Mouse (Mus musculus): Measurements from ENCODE around the gene Hspa12a.

Gene Hspa12a

GRCm38 (mm10) chr19:58823301-58823700, 120.2 kb downstream of the Hspa12a start:
- no peak for DNase-seq (ENCODE audit: low read depth, low spot score)

- DNase-seq (ENCODE audit: low read depth, low spot score): peak; percentile 25
Measured at GRCm38 (mm10) chr19:58822454-58823200, 120.8 kb downstream of the Hspa12a start.

- no peak for DNase-seq (ENCODE audit: low read depth, low spot score)
Measured at GRCm38 (mm10) chr19:58818571-58819415, 124.7 kb downstream of the Hspa12a start.

GRCm38 (mm10) chr19:58817398-58817797, 126.1 kb downstream of the Hspa12a start:
- DNase-seq (ENCODE audit: low read depth, low spot score): no peak

GRCm38 (mm10) chr19:58816453-58817041, 126.9 kb downstream of the Hspa12a start:
- no peak for DNase-seq (ENCODE audit: low read depth, low spot score)

GRCm38 (mm10) chr19:58815179-58815922, 128.1 kb downstream of the Hspa12a start:
- DNase-seq (ENCODE audit: low read depth, low spot score): no peak

- no peak for DNase-seq (ENCODE audit: low read depth, low spot score)
Measured at GRCm38 (mm10) chr19:58810536-58810935, 132.9 kb downstream of the Hspa12a start.

GRCm38 (mm10) chr19:58808864-58809263, 134.6 kb downstream of the Hspa12a start:
- DNase-seq (ENCODE audit: low read depth, low spot score): no peak

GRCm38 (mm10) chr19:58806364-58806763, 137.1 kb downstream of the Hspa12a start:
- DNase-seq (ENCODE audit: low read depth, low spot score): peak; percentile 68

- no peak for DNase-seq (ENCODE audit: low read depth, low spot score)
Measured at GRCm38 (mm10) chr19:58805191-58805779, 138.2 kb downstream of the Hspa12a start.

GRCm38 (mm10) chr19:58795114-58795669, 148.3 kb downstream of the Hspa12a start:
- no peak for DNase-seq (ENCODE audit: low read depth, low spot score)

- DNase-seq (ENCODE audit: low read depth, low spot score): peak; percentile 10
Measured at GRCm38 (mm10) chr19:58794284-58794683, 149.2 kb downstream of the Hspa12a start, which contains the start of gene 1700019N19Rik. TSS of gene 1700019N19Rik (minus strand) at chr19:58794461.

- no peak for DNase-seq (ENCODE audit: low read depth, low spot score)
Measured at GRCm38 (mm10) chr19:58789194-58789593, 154.3 kb downstream of the Hspa12a start.

- no peak for DNase-seq (ENCODE audit: low read depth, low spot score)
Measured at GRCm38 (mm10) chr19:58783938-58784337, 159.5 kb downstream of the Hspa12a start.

- DNase-seq (ENCODE audit: low read depth, low spot score): no peak
Measured at GRCm38 (mm10) chr19:58781566-58781965, 161.9 kb downstream of the Hspa12a start.

GRCm38 (mm10) chr19:58776461-58776860, 167.0 kb downstream of the Hspa12a start:
- DNase-seq (ENCODE audit: low read depth, low spot score): no peak

- no peak for DNase-seq (ENCODE audit: low read depth, low spot score)
Measured at GRCm38 (mm10) chr19:58767329-58767728, 176.1 kb downstream of the Hspa12a start.

- DNase-seq (ENCODE audit: low read depth, low spot score): peak; percentile 77
Measured at GRCm38 (mm10) chr19:58762848-58763541, 180.5 kb downstream of the Hspa12a start.

GRCm38 (mm10) chr19:58762316-58762715, 181.1 kb downstream of the Hspa12a start:
- no peak for DNase-seq (ENCODE audit: low read depth, low spot score)

- no peak for DNase-seq (ENCODE audit: low read depth, low spot score)
Measured at GRCm38 (mm10) chr19:58759423-58759822, 184.0 kb downstream of the Hspa12a start, which contains the start of gene Pnliprp2. TSS of gene Pnliprp2 (plus strand) at chr19:58759719.

Measured in forelimb bud, embryonic 11.5 days (tissue).